Mouse (Mus musculus): ENCODE results near the gene Tpk1. TPM values are rescaled to one million over a fixed set of nuclear protein-coding genes. Genes with fewer than 3 reads are reported as not detected.

Gene Tpk1
- polyA plus RNA-seq, 1 experiment = 3.4 TPM

DNA sequence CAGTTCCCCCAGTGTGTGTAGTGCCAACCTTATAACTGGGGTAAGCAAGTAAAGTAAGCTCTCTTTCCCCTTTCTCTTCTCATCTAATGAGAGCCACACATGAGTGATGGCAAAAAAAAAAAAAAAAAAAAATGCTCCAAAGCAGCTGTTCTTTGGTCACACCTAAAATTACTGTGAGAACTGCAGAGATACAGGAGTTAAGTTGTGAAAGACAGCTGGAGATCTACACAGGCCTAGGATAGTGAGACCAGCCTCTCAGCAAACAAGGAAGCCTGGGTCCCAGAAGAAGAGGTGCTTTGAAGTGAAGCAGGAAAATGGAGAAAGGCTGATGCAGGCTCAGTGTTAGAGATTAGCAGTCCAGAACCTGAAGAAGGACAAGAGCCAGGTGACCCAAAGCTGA is 353.5 kb downstream of the Tpk1 start:
- no peak overlapping the region for H3K4me3 ChIP-seq (ENCODE audit: low read depth, low read length)
- no peak for TF ChIP-seq CTCF (IDR thresholded peaks at IDR 0.05; ENCODE audit: extremely low read depth, insufficient read length, insufficient replicate concordance, low read depth, low read length)
- no peaks in the 10 kb centered on the region for H3K36me3 ChIP-seq (ENCODE audit: control insufficient read depth, insufficient read depth, low read length)
- H3K4me1 ChIP-seq (ENCODE audit: control insufficient read depth, insufficient read depth, insufficient read length, low read length) = no peaks in the 10 kb centered on the region
- no peak overlapping the region for H3K27ac ChIP-seq (ENCODE audit: insufficient read depth, low read depth, low read length)
- no peaks in the 10 kb centered on the region for H3K27me3 ChIP-seq (ENCODE audit: control insufficient read depth, insufficient read depth, low read length)

DNA sequence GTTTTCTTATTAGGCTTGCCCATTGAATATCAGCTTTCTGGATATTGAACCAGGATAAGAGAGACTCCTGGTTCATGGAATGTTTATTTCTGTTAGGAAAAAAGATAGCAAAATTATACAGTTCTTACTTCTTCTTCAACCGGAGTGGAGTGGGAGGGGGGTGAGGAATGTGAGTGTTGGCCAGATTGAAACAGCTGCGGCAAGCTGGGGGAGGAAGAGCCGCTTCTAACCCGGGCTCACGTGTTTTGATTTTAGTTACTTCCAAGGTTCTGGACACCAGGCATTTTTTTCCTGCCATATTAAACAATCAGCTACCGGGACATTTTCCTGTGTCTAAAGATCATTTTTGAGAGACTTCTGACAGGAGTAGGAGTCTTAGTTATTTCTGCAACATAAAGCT is 356.0 kb downstream of the Tpk1 start:
- no peaks in the 10 kb centered on the region for H3K4me1 ChIP-seq (ENCODE audit: control insufficient read depth, insufficient read depth, insufficient read length, low read length)
- no peaks in the 10 kb centered on the region for H3K27me3 ChIP-seq (ENCODE audit: control insufficient read depth, insufficient read depth, low read length)
- WGBS = 67% methylated on average over 6 of the region's 6 CpGs
- H3K4me3 ChIP-seq (ENCODE audit: low read depth, low read length) = no peak overlapping the region
- H3K27ac ChIP-seq (ENCODE audit: insufficient read depth, low read depth, low read length) = no peak overlapping the region
- no peaks in the 10 kb centered on the region for H3K36me3 ChIP-seq (ENCODE audit: control insufficient read depth, insufficient read depth, low read length)
- TF ChIP-seq CTCF (IDR thresholded peaks at IDR 0.05; ENCODE audit: extremely low read depth, insufficient read length, insufficient replicate concordance, low read depth, low read length) = no peak
- no peak for TF ChIP-seq POLR2A (IDR thresholded peaks at IDR 0.05; ENCODE audit: low read depth, low read length)

DNA sequence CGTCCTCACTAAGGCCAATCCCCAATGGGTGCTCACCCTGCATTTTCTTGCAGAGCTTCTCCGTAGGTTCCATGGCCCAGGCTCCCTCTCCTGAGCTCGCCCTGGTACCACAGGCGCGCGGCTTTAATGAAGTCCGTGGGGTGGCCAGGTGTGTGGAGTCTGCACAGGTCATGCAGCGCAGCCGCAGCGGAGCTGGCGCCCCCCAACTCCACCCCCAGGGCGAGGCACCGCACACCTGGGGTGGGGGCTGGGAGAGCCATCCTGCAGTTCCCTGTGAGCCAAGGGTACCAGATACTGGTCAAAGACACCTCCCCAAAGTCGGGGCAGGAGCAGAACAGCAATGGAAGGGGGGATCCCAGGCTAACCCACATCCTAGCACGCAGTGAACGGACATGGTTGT is 356.6 kb downstream of the Tpk1 start, which contains the start of gene Nobox:
Nobox (minus strand) TSS at position 101 of the 400 bp plus-strand sequence.
- no peak within 1 kb of the TSS for H3K4me3 ChIP-seq (ENCODE audit: low read depth, low read length)
- H3K27ac ChIP-seq (ENCODE audit: insufficient read depth, low read depth, low read length) = no peak within 1 kb of the TSS
- 62% methylated on average over 16 of the region's 16 CpGs for WGBS
- no peaks in the 10 kb centered on the region for H3K27me3 ChIP-seq (ENCODE audit: control insufficient read depth, insufficient read depth, low read length)
- H3K36me3 ChIP-seq (ENCODE audit: control insufficient read depth, insufficient read depth, low read length) = no peaks in the 10 kb centered on the region
- TF ChIP-seq POLR2A (IDR thresholded peaks at IDR 0.05; ENCODE audit: low read depth, low read length) (no peak), CTCF (IDR thresholded peaks at IDR 0.05; ENCODE audit: extremely low read depth, insufficient read length, insufficient replicate concordance, low read depth, low read length) (no peak)
- no peaks in the 10 kb centered on the region for H3K4me1 ChIP-seq (ENCODE audit: control insufficient read depth, insufficient read depth, insufficient read length, low read length)

DNA sequence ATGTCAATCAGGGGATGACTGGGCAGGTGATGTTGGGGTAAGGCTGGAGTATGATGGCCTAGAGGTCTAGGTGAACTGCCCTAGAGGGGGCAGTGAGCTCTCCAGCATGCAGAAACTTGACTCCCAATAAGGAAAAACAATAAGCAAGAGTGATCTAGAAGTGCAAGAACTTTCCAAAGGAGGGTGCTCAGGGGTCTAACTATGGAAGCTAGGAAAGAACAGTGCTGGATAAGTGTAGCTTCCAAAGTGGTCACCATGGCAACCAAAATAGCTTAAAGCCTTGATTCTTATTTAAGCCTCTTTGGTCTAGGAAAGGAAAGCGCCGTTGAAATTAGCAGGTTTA is 368.6 kb downstream of the Tpk1 start:
- TF ChIP-seq POLR2A (IDR thresholded peaks at IDR 0.05; ENCODE audit: low read depth, low read length) = no peak
- TF ChIP-seq CTCF (IDR thresholded peaks at IDR 0.05; ENCODE audit: extremely low read depth, insufficient read length, insufficient replicate concordance, low read depth, low read length) = no peak
- no peaks in the 10 kb centered on the region for H3K36me3 ChIP-seq (ENCODE audit: control insufficient read depth, insufficient read depth, low read length)
- H3K4me3 ChIP-seq (ENCODE audit: low read depth, low read length) = no peak overlapping the region
- peaks cover 3% of the 10 kb centered on the region; the same call in 1 of the 2 replicates for H3K4me1 ChIP-seq (ENCODE audit: control insufficient read depth, insufficient read depth, insufficient read length, low read length)
- no peak overlapping the region for H3K27ac ChIP-seq (ENCODE audit: insufficient read depth, low read depth, low read length)
- 28% methylated on average over 2 of the region's 2 CpGs for WGBS
- H3K27me3 ChIP-seq (ENCODE audit: control insufficient read depth, insufficient read depth, low read length) = no peaks in the 10 kb centered on the region

DNA sequence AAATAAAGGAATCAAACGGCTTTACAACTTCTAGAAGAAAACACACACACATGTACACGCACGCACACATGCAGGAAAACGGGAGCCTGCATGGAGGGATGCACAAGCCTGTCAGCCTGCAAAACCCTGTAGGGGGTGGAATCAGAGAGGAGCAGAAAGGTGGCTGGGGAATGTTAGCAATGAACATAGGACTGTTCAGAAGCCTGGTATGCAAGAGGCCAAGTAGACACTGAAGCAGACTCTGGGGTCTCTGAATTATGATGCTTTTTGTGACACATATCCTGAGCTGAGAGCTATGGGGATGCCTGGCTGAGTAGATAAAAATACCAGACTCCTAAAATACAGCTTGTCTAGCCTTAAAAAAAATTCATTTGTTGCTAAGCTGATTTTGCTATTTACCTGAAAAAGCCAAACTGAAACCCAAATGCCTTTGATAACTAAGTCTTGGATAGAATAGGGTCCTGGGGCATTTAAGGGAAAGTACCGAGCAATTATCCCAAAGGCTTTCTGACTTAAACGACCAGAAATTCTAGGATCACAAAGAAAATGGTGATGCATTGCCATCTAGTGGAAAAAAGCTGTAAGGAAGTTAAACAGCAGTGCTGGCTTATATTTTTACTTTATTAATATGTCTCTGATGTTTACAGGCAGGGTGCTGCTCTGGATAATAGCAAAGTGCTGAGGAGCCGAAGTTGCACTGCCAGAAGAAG is 369.1 kb downstream of the Tpk1 start:
- H3K4me3 ChIP-seq (ENCODE audit: low read depth, low read length) = no peak overlapping the region
- no peaks in the 10 kb centered on the region for H3K36me3 ChIP-seq (ENCODE audit: control insufficient read depth, insufficient read depth, low read length)
- H3K27ac ChIP-seq (ENCODE audit: insufficient read depth, low read depth, low read length) = no peak overlapping the region
- no peaks in the 10 kb centered on the region for H3K27me3 ChIP-seq (ENCODE audit: control insufficient read depth, insufficient read depth, low read length)
- H3K4me1 ChIP-seq (ENCODE audit: control insufficient read depth, insufficient read depth, insufficient read length, low read length) = peaks cover 5% of the 10 kb centered on the region; the same call in 1 of the 2 replicates
- 40% methylated on average over 7 of the region's 7 CpGs for WGBS
- no peak for TF ChIP-seq POLR2A (IDR thresholded peaks at IDR 0.05; ENCODE audit: low read depth, low read length)
- peak; percentile 37; the same call in 1 of the 2 replicates for TF ChIP-seq CTCF (IDR thresholded peaks at IDR 0.05; ENCODE audit: extremely low read depth, insufficient read length, insufficient replicate concordance, low read depth, low read length)

DNA sequence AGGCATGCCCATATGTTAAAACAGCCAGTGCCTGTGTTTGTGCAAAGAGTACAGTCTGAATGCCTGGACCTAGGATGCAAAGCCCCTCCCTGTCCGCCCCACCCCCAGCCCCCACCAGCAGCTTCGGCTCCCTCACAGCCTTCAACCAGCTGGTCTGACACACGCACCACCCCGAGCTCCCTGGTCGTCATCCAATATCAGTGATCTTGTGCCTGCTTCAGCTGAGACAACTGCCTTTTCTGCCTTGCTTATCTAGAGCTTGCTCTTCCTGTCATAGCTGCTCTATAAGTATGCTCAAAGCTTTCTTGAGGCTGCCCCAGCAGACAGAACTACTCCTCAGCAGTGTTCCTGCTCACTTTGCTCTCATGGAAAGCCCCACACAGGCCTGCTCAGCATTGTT is 370.2 kb downstream of the Tpk1 start:
- H3K27me3 ChIP-seq (ENCODE audit: control insufficient read depth, insufficient read depth, low read length) = no peaks in the 10 kb centered on the region
- H3K4me1 ChIP-seq (ENCODE audit: control insufficient read depth, insufficient read depth, insufficient read length, low read length) = peaks cover 5% of the 10 kb centered on the region; the same call in 1 of the 2 replicates
- WGBS = 35% methylated on average over 5 of the region's 5 CpGs
- no peak for TF ChIP-seq POLR2A (IDR thresholded peaks at IDR 0.05; ENCODE audit: low read depth, low read length)
- no peak for TF ChIP-seq CTCF (IDR thresholded peaks at IDR 0.05; ENCODE audit: extremely low read depth, insufficient read length, insufficient replicate concordance, low read depth, low read length)
- H3K27ac ChIP-seq (ENCODE audit: insufficient read depth, low read depth, low read length) = no peak overlapping the region
- H3K36me3 ChIP-seq (ENCODE audit: control insufficient read depth, insufficient read depth, low read length) = peaks cover 2% of the 10 kb centered on the region; the same call in 1 of the 2 replicates
- H3K4me3 ChIP-seq (ENCODE audit: low read depth, low read length) = no peak overlapping the region
